Mouse (Mus musculus): Measurements from ENCODE around the gene Vmn2r103. TPM values are rescaled to one million over a fixed set of nuclear protein-coding genes. Genes with fewer than 3 reads are reported as not detected.

Gene Vmn2r103
- total RNA-seq (2017), result not detected in 2 replicates

GRCm38 (mm10) chr17:19773063-19773462 is at the start of gene Vmn2r103:
Gene Vmn2r103, plus strand, starts transcription at chr17:19773363.
- no peak for ATAC-seq (replicated peaks; ENCODE audit: low read depth, poor library complexity, severe bottlenecking)

GRCm38 (mm10) chr17:19778994-19779393 is 5.8 kb downstream of the Vmn2r103 start:
- no peak for ATAC-seq (replicated peaks; ENCODE audit: low read depth, poor library complexity, severe bottlenecking)

GRCm38 (mm10) chr17:19789248-19789647 is 16.1 kb downstream of the Vmn2r103 start:
- no peak for ATAC-seq (replicated peaks; ENCODE audit: low read depth, poor library complexity, severe bottlenecking)

Other genes starting within 250 kb of the Vmn2r103 start
- not detected in 2 replicates for gene Vmn2r101, start 196.1 kb upstream of the Vmn2r103 start, total RNA-seq (2017)
- not detected in 2 replicates for gene Vmn2r102, start 113.0 kb upstream of the Vmn2r103 start, total RNA-seq (2017)